Mouse (Mus musculus): ENCODE data around the gene Snrpe. TPM values are rescaled to one million over a fixed set of nuclear protein-coding genes. Genes with fewer than 3 reads are reported as not detected.

Snrpe gene
- polyA plus RNA-seq (2014; fragmentation: Nextera tagmentation; extraction: Ambion mirVana): 778 and 875 TPM in 2 replicates

GRCm38 (mm10) chr1:133609771-133610502 lies at the start of gene Snrpe:
Snrpe (minus strand) TSS chr1:133610291.
- Histone ChIP-seq H3K4me3 (ENCODE audit: low read depth, low read length) (peak within 1 kb of the TSS; percentile 93), H3K27ac (ENCODE audit: low read depth, low read length) (peak within 1 kb of the TSS; percentile 86)
- WGBS: under 1% methylated on average over 72 of the region's 73 CpGs

GRCm38 (mm10) chr1:133658878-133659277 lies 48.8 kb upstream of the Snrpe start:
- Histone ChIP-seq H3K4me2 (no peak overlapping the region), H3K27ac (ENCODE audit: low read depth, low read length) (no peak overlapping the region)
- 98% methylated on average over 3 of the region's 3 CpGs for WGBS

More at GRCm38 (mm10) chr1:133609771-133610502, at the start of gene Snrpe:
- Histone ChIP-seq H3K9me3 (ENCODE audit: control insufficient read depth, low read length) (no peaks in the 10 kb centered on the region), H3K9ac (ENCODE audit: low read length) (peak within 1 kb of the TSS; percentile 97), H3K27me3 (ENCODE audit: control insufficient read depth, insufficient read depth, low read length) (no peaks in the 10 kb centered on the region), H3K4me2 (peak within 1 kb of the TSS; percentile 76), H3K4me1 (ENCODE audit: control insufficient read depth, insufficient read depth, low read length) (peaks cover 7% of the 10 kb centered on the region), H3K36me3 (ENCODE audit: control insufficient read depth, insufficient read depth, low read length) (peaks cover 24% of the 10 kb centered on the region)
- peak; percentile 98 for DNase-seq (ENCODE audit: low spot score, missing footprints)
- ATAC-seq (ENCODE audit: low FRiP score): peak; percentile 96

GRCm38 (mm10) chr1:133656811-133657210 lies 46.7 kb upstream of the Snrpe start:
- no peaks in the 10 kb centered on the region for H3K9me3 ChIP-seq (ENCODE audit: control insufficient read depth, low read length)
- peaks cover 9% of the 10 kb centered on the region for H3K4me1 ChIP-seq (ENCODE audit: control insufficient read depth, insufficient read depth, low read length)
- H3K9ac ChIP-seq (ENCODE audit: low read length): no peak overlapping the region
- WGBS: 77% methylated on average over 5 of the region's 5 CpGs
- no peak overlapping the region for H3K4me2 ChIP-seq
- no peaks in the 10 kb centered on the region; the same call in none of the 2 replicates for H3K36me3 ChIP-seq (ENCODE audit: control insufficient read depth, insufficient read depth, low read length)
- no peak overlapping the region for H3K27ac ChIP-seq (ENCODE audit: low read depth, low read length)
- ATAC-seq (ENCODE audit: low FRiP score): no peak
- no peak overlapping the region for H3K4me3 ChIP-seq (ENCODE audit: low read depth, low read length)
- DNase-seq (ENCODE audit: low spot score, missing footprints): no peak
- H3K27me3 ChIP-seq (ENCODE audit: control insufficient read depth, insufficient read depth, low read length): no peaks in the 10 kb centered on the region

More at GRCm38 (mm10) chr1:133658878-133659277, 48.8 kb upstream of the Snrpe start:
- Histone ChIP-seq H3K9ac (ENCODE audit: low read length) (no peak overlapping the region), H3K4me1 (ENCODE audit: control insufficient read depth, insufficient read depth, low read length) (peaks cover 9% of the 10 kb centered on the region), H3K27me3 (ENCODE audit: control insufficient read depth, insufficient read depth, low read length) (no peaks in the 10 kb centered on the region), H3K9me3 (ENCODE audit: control insufficient read depth, low read length) (no peaks in the 10 kb centered on the region), H3K36me3 (ENCODE audit: control insufficient read depth, insufficient read depth, low read length) (no peaks in the 10 kb centered on the region; the same call in none of the 2 replicates), H3K4me3 (ENCODE audit: low read depth, low read length) (no peak overlapping the region)
- DNase-seq (ENCODE audit: low spot score, missing footprints) (peak; percentile 21), ATAC-seq (ENCODE audit: low FRiP score) (no peak)

- DNase-seq (ENCODE audit: low spot score, missing footprints) (no peak), ATAC-seq (ENCODE audit: low FRiP score) (no peak)
- Histone ChIP-seq H3K4me1 (ENCODE audit: control insufficient read depth, insufficient read depth, low read length) (peaks cover 2% of the 10 kb centered on the region; the same call in 1 of the 2 replicates), H3K9me3 (ENCODE audit: control insufficient read depth, low read length) (no peaks in the 10 kb centered on the region), H3K4me3 (ENCODE audit: low read depth, low read length) (no peak overlapping the region), H3K36me3 (ENCODE audit: control insufficient read depth, insufficient read depth, low read length) (no peaks in the 10 kb centered on the region; the same call in 1 of the 2 replicates), H3K4me2 (no peak overlapping the region), H3K9ac (ENCODE audit: low read length) (no peak overlapping the region), H3K27me3 (ENCODE audit: control insufficient read depth, insufficient read depth, low read length) (no peaks in the 10 kb centered on the region), H3K27ac (ENCODE audit: low read depth, low read length) (no peak overlapping the region)
- WGBS: 92% methylated on average over 1 of the region's 1 CpGs
Observed at GRCm38 (mm10) chr1:133653033-133653432, 42.9 kb upstream of the Snrpe start.

- Histone ChIP-seq H3K9ac (ENCODE audit: low read length) (no peak overlapping the region), H3K27ac (ENCODE audit: low read depth, low read length) (no peak overlapping the region), H3K9me3 (ENCODE audit: control insufficient read depth, low read length) (no peaks in the 10 kb centered on the region), H3K4me2 (no peak overlapping the region), H3K27me3 (ENCODE audit: control insufficient read depth, insufficient read depth, low read length) (no peaks in the 10 kb centered on the region), H3K36me3 (ENCODE audit: control insufficient read depth, insufficient read depth, low read length) (peaks cover 3% of the 10 kb centered on the region; the same call in 1 of the 2 replicates), H3K4me1 (ENCODE audit: control insufficient read depth, insufficient read depth, low read length) (no peaks in the 10 kb centered on the region), H3K4me3 (ENCODE audit: low read depth, low read length) (no peak overlapping the region)
- no peak for DNase-seq (ENCODE audit: low spot score, missing footprints)
- no peak for ATAC-seq (ENCODE audit: low FRiP score)
- 93% methylated on average over 7 of the region's 7 CpGs for WGBS
Observed at GRCm38 (mm10) chr1:133650288-133651055, 40.4 kb upstream of the Snrpe start.

- H3K4me2 ChIP-seq: no peak overlapping the region
- H3K27me3 ChIP-seq (ENCODE audit: control insufficient read depth, insufficient read depth, low read length): no peaks in the 10 kb centered on the region
- DNase-seq (ENCODE audit: low spot score, missing footprints): no peak
- H3K9me3 ChIP-seq (ENCODE audit: control insufficient read depth, low read length): no peaks in the 10 kb centered on the region
- H3K9ac ChIP-seq (ENCODE audit: low read length): no peak overlapping the region
- H3K27ac ChIP-seq (ENCODE audit: low read depth, low read length): no peak overlapping the region
- H3K4me1 ChIP-seq (ENCODE audit: control insufficient read depth, insufficient read depth, low read length): no peaks in the 10 kb centered on the region
- no peak for ATAC-seq (ENCODE audit: low FRiP score)
- 97% methylated on average over 5 of the region's 5 CpGs for WGBS
- peaks cover 14% of the 10 kb centered on the region; the same call in 1 of the 2 replicates for H3K36me3 ChIP-seq (ENCODE audit: control insufficient read depth, insufficient read depth, low read length)
- no peak overlapping the region for H3K4me3 ChIP-seq (ENCODE audit: low read depth, low read length)
Observed at GRCm38 (mm10) chr1:133645652-133646051, 35.6 kb upstream of the Snrpe start.

GRCm38 (mm10) chr1:133641163-133641562 lies 31.1 kb upstream of the Snrpe start:
- ATAC-seq (ENCODE audit: low FRiP score): no peak

GRCm38 (mm10) chr1:133638517-133638916 lies 28.4 kb upstream of the Snrpe start:
- no peak overlapping the region for H3K4me2 ChIP-seq
- no peak overlapping the region for H3K4me3 ChIP-seq (ENCODE audit: low read depth, low read length)
- DNase-seq (ENCODE audit: low spot score, missing footprints) (peak; percentile 77), ATAC-seq (ENCODE audit: low FRiP score) (no peak)
- H3K27ac ChIP-seq (ENCODE audit: low read depth, low read length): no peak overlapping the region
- no peaks in the 10 kb centered on the region for H3K9me3 ChIP-seq (ENCODE audit: control insufficient read depth, low read length)
- peaks cover 27% of the 10 kb centered on the region for H3K36me3 ChIP-seq (ENCODE audit: control insufficient read depth, insufficient read depth, low read length)
- no peaks in the 10 kb centered on the region for H3K27me3 ChIP-seq (ENCODE audit: control insufficient read depth, insufficient read depth, low read length)
- no peaks in the 10 kb centered on the region for H3K4me1 ChIP-seq (ENCODE audit: control insufficient read depth, insufficient read depth, low read length)
- no peak overlapping the region for H3K9ac ChIP-seq (ENCODE audit: low read length)
- WGBS: 94% methylated on average over 6 of the region's 6 CpGs

More at GRCm38 (mm10) chr1:133641163-133641562, 31.1 kb upstream of the Snrpe start:
- no peak for DNase-seq (ENCODE audit: low spot score, missing footprints)
- H3K36me3 ChIP-seq (ENCODE audit: control insufficient read depth, insufficient read depth, low read length): peaks cover 29% of the 10 kb centered on the region
- no peaks in the 10 kb centered on the region for H3K27me3 ChIP-seq (ENCODE audit: control insufficient read depth, insufficient read depth, low read length)
- H3K27ac ChIP-seq (ENCODE audit: low read depth, low read length): no peak overlapping the region
- no peaks in the 10 kb centered on the region for H3K4me1 ChIP-seq (ENCODE audit: control insufficient read depth, insufficient read depth, low read length)
- 92% methylated on average over 2 of the region's 2 CpGs for WGBS
- no peak overlapping the region for H3K4me3 ChIP-seq (ENCODE audit: low read depth, low read length)
- H3K9ac ChIP-seq (ENCODE audit: low read length): no peak overlapping the region
- H3K9me3 ChIP-seq (ENCODE audit: control insufficient read depth, low read length): no peaks in the 10 kb centered on the region
- H3K4me2 ChIP-seq: no peak overlapping the region

- H3K9ac ChIP-seq (ENCODE audit: low read length): no peak overlapping the region
- H3K36me3 ChIP-seq (ENCODE audit: control insufficient read depth, insufficient read depth, low read length): peaks cover 23% of the 10 kb centered on the region
- no peak overlapping the region for H3K27ac ChIP-seq (ENCODE audit: low read depth, low read length)
- DNase-seq (ENCODE audit: low spot score, missing footprints): no peak
- H3K4me2 ChIP-seq: no peak overlapping the region
- ATAC-seq (ENCODE audit: low FRiP score): no peak
- H3K4me3 ChIP-seq (ENCODE audit: low read depth, low read length): no peak overlapping the region
- WGBS: 92% methylated on average over 2 of the region's 2 CpGs
- H3K27me3 ChIP-seq (ENCODE audit: control insufficient read depth, insufficient read depth, low read length): no peaks in the 10 kb centered on the region
- no peaks in the 10 kb centered on the region for H3K4me1 ChIP-seq (ENCODE audit: control insufficient read depth, insufficient read depth, low read length)
- H3K9me3 ChIP-seq (ENCODE audit: control insufficient read depth, low read length): no peaks in the 10 kb centered on the region
Observed at GRCm38 (mm10) chr1:133632168-133632567, 22.1 kb upstream of the Snrpe start.
